Mouse (Mus musculus): ENCODE measurements around the gene Aurkb. TPM values are rescaled to one million over a fixed set of nuclear protein-coding genes. Genes with fewer than 3 reads are reported as not detected.
"Not testable (repeated sequence)": the region's sequence is repeated elsewhere in the genome, so short reads cannot be mapped to it uniquely, and the experiment has no call there.

Gene Aurkb
- 134 and 154 TPM in 2 replicates for polyA plus RNA-seq (2015; fragmentation: Nextera tagmentation; extraction: Ambion mirVana)

GRCm38 (mm10) chr11:69045531-69046394, at the start of gene Aurkb:
Aurkb (plus strand) TSS chr11:69045647.
- DNase-seq (ENCODE audit: low spot score), result peak; percentile 93

- no peak for DNase-seq (ENCODE audit: low spot score)
Measured at GRCm38 (mm10) chr11:68997080-68997479, 48.4 kb upstream of the Aurkb start.

- DNase-seq (ENCODE audit: low spot score), result not testable (repeated sequence)
Measured at GRCm38 (mm10) chr11:69002782-69003181, 42.7 kb upstream of the Aurkb start.

- DNase-seq (ENCODE audit: low spot score), result no peak
Measured at GRCm38 (mm10) chr11:69003592-69003991, 41.9 kb upstream of the Aurkb start.

- no peak for DNase-seq (ENCODE audit: low spot score)
Measured at GRCm38 (mm10) chr11:69005193-69005592, 40.3 kb upstream of the Aurkb start.

GRCm38 (mm10) chr11:69006575-69006974, 38.9 kb upstream of the Aurkb start:
- DNase-seq (ENCODE audit: low spot score), result not testable (repeated sequence)

- peak; percentile 93 for DNase-seq (ENCODE audit: low spot score)
Measured at GRCm38 (mm10) chr11:69008182-69009121, 37.0 kb upstream of the Aurkb start, which contains the start of gene Pfas. Pfas (minus strand) TSS chr11:69008460.

- no peak for DNase-seq (ENCODE audit: low spot score)
Measured at GRCm38 (mm10) chr11:69009508-69009907, 35.9 kb upstream of the Aurkb start.

GRCm38 (mm10) chr11:69010400-69011323, 34.8 kb upstream of the Aurkb start:
- DNase-seq (ENCODE audit: low spot score), result no peak

- not testable (repeated sequence) for DNase-seq (ENCODE audit: low spot score)
Measured at GRCm38 (mm10) chr11:69011445-69011844, 34.0 kb upstream of the Aurkb start.

GRCm38 (mm10) chr11:69012071-69012601, 33.3 kb upstream of the Aurkb start:
- peak; percentile 87 for DNase-seq (ENCODE audit: low spot score)

GRCm38 (mm10) chr11:69015644-69016441, 29.6 kb upstream of the Aurkb start, which contains the start of gene Ctc1:
Ctc1 (plus strand) TSS chr11:69015911.
- peak; percentile 93 for DNase-seq (ENCODE audit: low spot score)

- DNase-seq (ENCODE audit: low spot score), result no peak
Measured at GRCm38 (mm10) chr11:69016755-69017154, 28.7 kb upstream of the Aurkb start.

- no peak for DNase-seq (ENCODE audit: low spot score)
Measured at GRCm38 (mm10) chr11:69020691-69021090, 24.8 kb upstream of the Aurkb start.

- no peak for DNase-seq (ENCODE audit: low spot score)
Measured at GRCm38 (mm10) chr11:69026562-69026961, 18.9 kb upstream of the Aurkb start.

- DNase-seq (ENCODE audit: low spot score), result peak; percentile 25
Measured at GRCm38 (mm10) chr11:69028805-69029204, 16.6 kb upstream of the Aurkb start.

- no peak for DNase-seq (ENCODE audit: low spot score)
Measured at GRCm38 (mm10) chr11:69033552-69033951, 11.9 kb upstream of the Aurkb start.

GRCm38 (mm10) chr11:69034585-69034984, 10.9 kb upstream of the Aurkb start:
- no peak for DNase-seq (ENCODE audit: low spot score)

- DNase-seq (ENCODE audit: low spot score), result no peak
Measured at GRCm38 (mm10) chr11:69035411-69035810, 10.0 kb upstream of the Aurkb start.
